Mouse (Mus musculus): ENCODE data around the gene Olfr685.

DNA sequence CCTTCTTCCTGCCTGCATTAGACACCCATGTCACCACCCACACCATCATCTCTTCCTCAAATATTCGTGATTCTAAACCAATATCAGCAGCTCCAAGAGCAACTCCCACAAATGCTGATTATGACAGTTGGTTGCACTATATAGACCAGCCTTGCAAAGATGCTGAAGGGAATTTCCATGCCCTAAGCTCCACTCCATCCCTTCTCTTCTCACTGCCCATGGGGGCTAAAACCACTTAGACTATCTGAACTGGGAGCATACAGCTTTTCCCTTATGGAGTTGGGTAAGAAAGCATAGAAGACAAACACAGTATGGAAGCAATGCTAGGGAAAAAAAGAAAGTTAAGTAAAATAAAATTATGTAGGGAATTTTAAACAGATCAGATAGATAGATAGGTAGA is 38.9 kb downstream of the Olfr685 start, which contains the start of gene Olfr683:
- TF ChIP-seq EP300 (IDR thresholded peaks at IDR 0.05; ENCODE audit: insufficient read depth, low read depth, low read length) (no peak), CTCF (IDR thresholded peaks at IDR 0.05) (no peak)
